Mouse (Mus musculus) ES-E14 (cell line): ENCODE measurements at regions not wholly inside any gene's neighbourhood (a gene's known extent, or its start where the extent isn't known, plus 50 kb on each side); places are given as distances from the start of the nearest gene placed in this dataset.

Experiments
- DNase-seq: peaks from one replicate; pipeline ENCODE4 v3.0.0-alpha.2; 2013; ENCODE audit warnings: low read depth, low spot score
- H3K27ac ChIP-seq: 2 replicates; pipeline ENCODE4 v1.5.1; 2012; ENCODE audit warnings: low read depth, mild to moderate bottlenecking, low read length, moderate library complexity, mixed read lengths; ENCODE audit not compliant: poor library complexity, insufficient read depth, severe bottlenecking
- H3K36me3 ChIP-seq: 2 replicates; pipeline ENCODE4 v1.6.1; 2012; ENCODE audit warnings: mild to moderate bottlenecking, low read length, moderate library complexity, mixed read lengths; ENCODE audit not compliant: control insufficient read depth, poor library complexity, insufficient read depth, severe bottlenecking
- H3K4me1 ChIP-seq, 2 experiments: fragments of 150-350 bp in 1 of 2; sonication (generic) in 1 of 2; 2 replicates each; pipeline ENCODE4 v1.6.1; 2012; ENCODE audit warnings: low read length in 2 of 2, mild to moderate bottlenecking in 1 of 2, mixed read lengths in 1 of 2; ENCODE audit not compliant: control insufficient read depth in 2 of 2, insufficient read depth in 2 of 2, poor library complexity in 1 of 2
- H3K4me3 ChIP-seq, 2 experiments: fragments of 150-350 bp in 1 of 2; sonication (generic) in 1 of 2; 2 replicates each; pipeline ENCODE4 v1.5.1; 2012; ENCODE audit warnings: low read length in 2 of 2, low read depth in 1 of 2, mild to moderate bottlenecking in 1 of 2, mixed read lengths in 1 of 2; ENCODE audit not compliant: insufficient read depth in 1 of 2, poor library complexity in 1 of 2, severe bottlenecking in 1 of 2
- H3K9ac ChIP-seq: 2 replicates; pipeline ENCODE4 v1.6.1; 2012; ENCODE audit warnings: low read depth, mild to moderate bottlenecking, low read length, mixed read lengths; ENCODE audit not compliant: poor library complexity, insufficient read depth, severe bottlenecking
- H3K9me3 ChIP-seq: fragments of 150-350 bp; sonication (generic); 2 replicates; pipeline ENCODE4 v1.6.1; 2012; ENCODE audit warnings: low read depth, mild to moderate bottlenecking, low read length; ENCODE audit not compliant: control insufficient read depth, insufficient read depth
- MAFK ChIP-seq: IDR thresholded peaks from 2 replicates; pipeline ENCODE4 v1.6.1; 2014; ENCODE audit warnings: mild to moderate bottlenecking, low read depth, low read length, inconsistent platforms; ENCODE audit not compliant: insufficient read depth
- ZC3H11A ChIP-seq: IDR thresholded peaks from 2 replicates; pipeline ENCODE4 v1.6.1; 2012; ENCODE audit warnings: low read depth, mild to moderate bottlenecking, inconsistent platforms, low read length, borderline replicate concordance
- in situ Hi-C, 2 experiments: fragments of 600-800 bp; cut with MboI; formaldehyde crosslinking; loops; one replicate each; pipeline ENCODE4 v1.15.1; 2025; ENCODE audit warnings: low sequenced_read_pairs in 2 of 2, inconsistent platforms in 1 of 2; ENCODE audit not compliant: unreplicated experiment in 2 of 2

DNA sequence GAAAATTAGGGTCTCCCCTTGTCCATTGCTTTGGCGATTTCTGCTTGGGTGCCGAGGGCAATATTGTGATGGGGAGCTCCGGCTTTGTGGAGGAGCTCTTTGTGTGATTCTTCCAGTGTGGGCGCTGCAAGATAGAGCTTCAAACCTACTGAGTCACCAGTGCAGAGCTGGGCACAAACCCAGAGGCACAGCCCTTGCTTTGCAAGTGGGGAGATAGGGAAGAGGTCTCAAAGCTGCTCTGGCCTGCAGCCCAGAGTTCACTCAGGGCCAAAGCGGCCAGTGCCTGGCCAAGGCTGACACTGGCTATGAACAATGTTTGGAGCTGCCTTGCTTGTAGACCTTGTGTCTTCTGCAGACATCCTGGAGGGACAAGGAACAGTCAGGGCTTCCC, 52.9 kb upstream of the Cd34 start:
- no peak overlapping the region for H3K9ac ChIP-seq
- no peak overlapping the region for H3K27ac ChIP-seq
- H3K4me3 ChIP-seq: no peak overlapping the region
- H3K4me1 ChIP-seq: no peaks in the 10 kb centered on the region
- no peaks in the 10 kb centered on the region for H3K36me3 ChIP-seq
- TF ChIP-seq MAFK (no peak), ZC3H11A (no peak)
- no peaks in the 10 kb centered on the region for H3K9me3 ChIP-seq
- in situ Hi-C loops: no loop called here
- DNase-seq: no peak
